Mouse (Mus musculus) stomach, postnatal 0 days (tissue): ENCODE results near the gene Pde2a. TPM values are rescaled to one million over a fixed set of nuclear protein-coding genes. Genes with fewer than 3 reads are reported as not detected.
A peak's percentile ranks its signal among the peaks of the same experiment; 100 is the strongest.

Experiments used
- ATAC-seq: fragments of 200-750 bp; cut with Nextera tagmentation; 2 replicates; pipeline ENCODE4 v1.8.0; 2017; ENCODE audit not compliant: low FRiP score, low TSS enrichment
- DNase-seq: peaks from one replicate; pipeline ENCODE4 v3.0.0-alpha.2; 2016; ENCODE audit warnings: low spot score
- H3K27ac ChIP-seq: fragments of 300-500 bp; sonication (generic); replicated peaks from 2 replicates; pipeline ENCODE4 v1.5.1; 2014; ENCODE audit warnings: mild to moderate bottlenecking, control low read depth
- H3K27me3 ChIP-seq: fragments of 300-500 bp; sonication (generic); 2 replicates; pipeline ENCODE4 v1.6.1; 2014; ENCODE audit warnings: low read length; ENCODE audit not compliant: control insufficient read depth, insufficient read depth
- H3K36me3 ChIP-seq: fragments of 300-500 bp; sonication (generic); 2 replicates; pipeline ENCODE4 v1.6.1; 2014; ENCODE audit warnings: low read length, mixed read lengths; ENCODE audit not compliant: control insufficient read depth, insufficient read depth
- H3K4me1 ChIP-seq: fragments of 300-500 bp; sonication (generic); replicated peaks from 2 replicates; pipeline ENCODE4 v1.6.1; 2014; ENCODE audit warnings: antibody characterized with exemption; ENCODE audit not compliant: control insufficient read depth, insufficient read depth
- H3K4me2 ChIP-seq: fragments of 300-500 bp; sonication (generic); replicated peaks from 2 replicates; pipeline ENCODE4 v1.6.1; 2014; ENCODE audit warnings: low read depth, mild to moderate bottlenecking, control low read depth, moderate library complexity
- H3K4me3 ChIP-seq: fragments of 300-500 bp; sonication (generic); 2 replicates; pipeline ENCODE4 v1.5.1; 2014; ENCODE audit warnings: low read depth, low read length, control low read depth
- H3K9ac ChIP-seq: fragments of 300-500 bp; sonication (generic); 2 replicates; pipeline ENCODE4 v1.6.1; 2014; ENCODE audit warnings: mild to moderate bottlenecking, low read length, control low read depth, mixed read lengths
- H3K9me3 ChIP-seq: fragments of 300-500 bp; sonication (generic); 2 replicates; pipeline ENCODE4 v1.6.1; 2016; ENCODE audit warnings: low read length; ENCODE audit not compliant: control insufficient read depth
- CTCF ChIP-seq: IDR thresholded peaks from 2 replicates; pipeline ENCODE4 v1.5.1; 2016; ENCODE audit warnings: antibody characterized with exemption, low read depth, mild to moderate bottlenecking, moderate library complexity
- EP300 ChIP-seq: optimal IDR thresholded peaks from 2 replicates; pipeline ENCODE3; 2016; ENCODE audit warnings: antibody characterized with exemption
- WGBS: fragments of 180-500 bp; shearing (Covaris S2); extraction: QIAGEN DNeasy Blood & Tissue Kit; methylation state at CpG from one replicate; pipeline ENCODE4 v1.1.7; 2014; 5-methylcytosine and 5-hydroxymethylcytosine counted together
- polyA plus RNA-seq: library from polyadenylated mRNA; unstranded; fragments of >200 nt; fragmentation: Nextera tagmentation; extraction: Ambion mirVana; gene quantifications from 2 replicates; pipeline ENCODE4 v1.2.1, GENCODE M21; 2015

Pde2a gene
- polyA plus RNA-seq, 1 experiment from 2014 or later: 9.2 TPM

DNA sequence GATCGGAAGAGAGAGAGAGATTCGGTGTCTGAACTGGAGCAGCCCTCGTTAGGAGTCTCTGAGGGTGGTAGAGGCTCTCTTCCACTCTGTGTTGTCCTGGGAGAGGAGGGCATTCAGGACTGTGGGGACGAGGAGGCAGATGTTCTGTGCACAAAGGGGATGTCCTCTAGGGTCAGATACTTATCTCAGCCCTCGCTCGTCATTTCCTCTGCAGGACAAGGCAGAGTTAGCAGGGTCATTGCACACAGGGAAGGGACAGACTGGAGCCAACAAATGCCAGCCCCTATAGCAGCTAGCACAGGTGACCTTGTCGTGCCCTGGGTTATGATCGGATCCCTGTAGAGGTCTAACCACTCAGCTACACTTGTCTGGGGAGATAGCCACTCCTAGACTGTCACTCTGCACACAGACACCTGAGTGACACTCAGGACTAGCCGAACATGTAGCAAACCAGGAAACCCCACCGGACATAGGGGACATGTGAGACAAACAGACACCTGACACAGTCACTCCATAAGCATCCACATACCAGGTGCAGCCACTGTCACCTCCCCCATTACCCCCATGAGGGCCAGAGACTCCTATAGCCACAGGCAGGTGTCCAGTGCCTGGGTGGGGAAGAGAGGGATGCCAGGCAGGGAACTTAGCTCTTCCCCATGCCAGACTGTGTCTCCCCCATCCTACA, 38.6 kb downstream of the Pde2a start:
- 69% methylated on average over 10 of the region's 10 CpGs for WGBS
- H3K4me2 ChIP-seq: no peak overlapping the region
- H3K36me3 ChIP-seq: no peaks in the 10 kb centered on the region
- 0 out of 2 replicates have a peak, but pooled peaks cover 1% of the 10 kb centered on the region for H3K4me1 ChIP-seq
- no peak for TF ChIP-seq CTCF
- TF ChIP-seq EP300: no peak
- no peaks in the 10 kb centered on the region for H3K9me3 ChIP-seq
- DNase-seq: no peak
- H3K9ac ChIP-seq: no peak overlapping the region
- no peak for ATAC-seq
- no peak overlapping the region for H3K4me3 ChIP-seq
- H3K27ac ChIP-seq: 0 out of 2 replicates have a peak overlapping the region, but pooled peaks have one; percentile 24
- no peaks in the 10 kb centered on the region for H3K27me3 ChIP-seq

DNA sequence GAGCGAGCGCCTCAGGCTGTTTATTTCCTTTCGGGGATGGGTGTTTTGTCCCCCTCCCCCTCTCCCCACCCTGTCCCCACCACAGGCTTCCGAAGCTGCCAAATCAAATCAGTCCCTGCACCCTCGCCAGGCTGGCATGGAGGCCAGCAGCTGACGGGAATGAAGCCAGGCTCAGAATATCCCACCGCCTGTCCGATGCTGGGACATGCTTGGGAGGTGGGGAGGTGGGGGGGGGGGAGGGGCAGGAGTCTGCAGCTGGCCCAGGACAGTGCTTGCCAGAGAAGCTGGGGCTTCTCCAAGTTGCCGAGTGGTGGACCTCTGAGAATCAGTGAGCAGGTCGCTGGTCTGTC, 39.1 kb downstream of the Pde2a start:
- DNase-seq (no peak), ATAC-seq (no peak)
- no peak overlapping the region for H3K4me3 ChIP-seq
- WGBS: 42% methylated on average over 8 of the region's 10 CpGs
- no peak overlapping the region for H3K9ac ChIP-seq
- 0 out of 2 replicates have a peak, but pooled peaks cover 6% of the 10 kb centered on the region for H3K4me1 ChIP-seq
- TF ChIP-seq CTCF (no peak), EP300 (no peak)
- no peak overlapping the region for H3K27ac ChIP-seq
- H3K9me3 ChIP-seq: no peaks in the 10 kb centered on the region
- H3K36me3 ChIP-seq: no peaks in the 10 kb centered on the region
- no peaks in the 10 kb centered on the region for H3K27me3 ChIP-seq
- no peak overlapping the region for H3K4me2 ChIP-seq

DNA sequence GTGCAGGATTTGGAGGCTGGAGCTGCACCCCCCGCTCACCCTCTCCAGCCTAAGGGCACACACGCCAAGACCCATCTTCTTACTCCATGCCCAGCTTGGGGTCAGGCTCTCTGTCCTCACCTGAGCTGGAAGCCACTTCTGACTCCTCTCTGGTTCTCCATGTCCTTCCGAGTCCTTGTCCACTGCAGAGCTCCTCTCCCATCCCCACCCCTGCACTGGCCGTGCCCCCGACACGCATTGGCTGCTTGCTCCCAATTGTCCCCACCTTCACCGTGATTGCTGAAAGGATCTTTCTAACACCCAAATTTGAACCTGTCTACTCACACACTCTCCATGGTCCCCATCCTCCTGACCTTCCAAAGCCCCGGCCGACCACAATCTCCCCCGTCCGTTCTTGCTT, 40.1 kb downstream of the Pde2a start:
- no peaks in the 10 kb centered on the region for H3K27me3 ChIP-seq
- 74% methylated on average over 11 of the region's 11 CpGs for WGBS

DNA sequence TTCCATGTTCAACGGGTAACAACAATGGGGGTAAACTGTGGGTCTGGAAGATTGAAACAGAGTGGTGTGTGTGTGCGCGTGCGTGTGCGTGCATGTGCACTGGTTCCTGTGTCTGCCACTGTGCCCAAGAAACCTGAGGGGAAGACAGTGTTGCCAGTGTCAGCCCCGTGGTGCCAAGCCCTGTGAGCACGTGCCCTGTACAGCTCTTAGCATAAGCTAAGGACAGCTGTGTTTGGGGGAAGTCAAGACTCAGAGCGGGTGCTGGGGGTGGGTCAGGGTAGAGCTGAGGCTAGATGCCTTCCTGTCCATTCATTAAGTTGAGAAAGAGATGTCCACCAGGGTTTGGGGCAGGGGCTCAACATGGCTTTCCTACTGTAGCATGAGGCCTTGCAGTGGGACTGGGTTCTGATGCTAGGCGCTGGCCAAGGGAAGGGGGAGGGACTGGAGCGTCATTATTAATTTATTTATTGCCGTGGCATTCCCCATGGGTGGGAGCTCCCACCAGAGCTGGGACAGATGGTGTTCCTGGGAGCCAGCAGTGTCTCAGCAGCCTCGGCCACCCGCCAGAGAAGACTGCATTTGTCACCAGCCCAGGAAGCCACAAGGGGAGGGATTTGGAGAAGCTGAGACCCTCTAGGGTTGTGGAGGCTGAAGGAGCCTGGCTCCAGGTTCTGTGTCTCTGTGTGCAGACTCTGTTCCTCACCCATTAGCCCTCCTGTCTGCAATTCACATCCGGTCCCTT, 41.0 kb downstream of the Pde2a start:
- Histone ChIP-seq H3K4me2 (no peak overlapping the region), H3K27me3 (no peaks in the 10 kb centered on the region), H3K9ac (no peak overlapping the region), H3K27ac (no peak overlapping the region), H3K9me3 (no peaks in the 10 kb centered on the region), H3K4me1 (0 out of 2 replicates have a peak, but pooled peaks cover 6% of the 10 kb centered on the region), H3K4me3 (no peak overlapping the region), H3K36me3 (no peaks in the 10 kb centered on the region)
- no peak for TF ChIP-seq CTCF
- TF ChIP-seq EP300: no peak
- no peak for DNase-seq
- WGBS: 65% methylated on average over 14 of the region's 14 CpGs
- no peak for ATAC-seq

More for the DNA sequence above, 40.1 kb downstream of the Pde2a start:
- DNase-seq (no peak), ATAC-seq (no peak)
- Histone ChIP-seq H3K27ac (no peak overlapping the region), H3K4me2 (no peak overlapping the region), H3K4me3 (no peak overlapping the region), H3K9ac (no peak overlapping the region), H3K4me1 (0 out of 2 replicates have a peak, but pooled peaks cover 6% of the 10 kb centered on the region), H3K9me3 (no peaks in the 10 kb centered on the region), H3K36me3 (no peaks in the 10 kb centered on the region)
- TF ChIP-seq EP300 (no peak), CTCF (no peak)

DNA sequence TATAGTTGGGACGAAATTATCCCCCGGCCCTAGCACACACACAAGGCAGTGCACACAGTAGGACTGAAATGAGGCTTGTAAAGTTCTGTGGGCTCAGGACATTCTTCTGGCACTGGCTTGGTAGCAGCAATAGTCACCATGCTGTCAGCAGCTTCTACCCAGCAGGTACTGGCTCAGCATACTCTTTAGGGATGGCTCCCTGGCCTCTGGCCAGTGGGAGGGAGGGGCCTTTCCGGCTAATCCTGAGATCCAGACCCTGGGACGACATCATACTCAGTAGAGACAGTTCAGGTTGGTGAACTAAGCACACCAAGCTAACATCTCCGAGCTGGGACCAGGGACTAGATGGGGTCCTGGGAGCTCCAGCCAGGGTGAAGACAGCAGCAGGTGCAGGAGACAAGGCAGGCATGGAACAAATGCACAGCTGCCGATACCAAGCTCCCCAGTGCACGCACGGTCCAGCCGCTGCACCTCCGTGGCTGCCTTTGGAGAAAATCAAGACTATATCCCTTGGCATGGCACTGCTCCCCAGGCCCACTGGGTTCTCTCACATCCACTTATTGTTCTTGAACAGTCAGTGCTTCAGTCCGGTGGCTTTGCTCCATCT, 42.3 kb downstream of the Pde2a start:
- DNase-seq: no peak
- TF ChIP-seq EP300: no peak
- TF ChIP-seq CTCF: no peak
- H3K4me1 ChIP-seq: 0 out of 2 replicates have a peak, but pooled peaks cover 6% of the 10 kb centered on the region
- H3K27ac ChIP-seq: no peak overlapping the region
- H3K4me3 ChIP-seq: no peak overlapping the region
- H3K9me3 ChIP-seq: no peaks in the 10 kb centered on the region
- H3K36me3 ChIP-seq: no peaks in the 10 kb centered on the region
- H3K4me2 ChIP-seq: no peak overlapping the region
- H3K9ac ChIP-seq: no peak overlapping the region
- no peaks in the 10 kb centered on the region for H3K27me3 ChIP-seq
- ATAC-seq: no peak
- WGBS: 76% methylated on average over 11 of the region's 11 CpGs

DNA sequence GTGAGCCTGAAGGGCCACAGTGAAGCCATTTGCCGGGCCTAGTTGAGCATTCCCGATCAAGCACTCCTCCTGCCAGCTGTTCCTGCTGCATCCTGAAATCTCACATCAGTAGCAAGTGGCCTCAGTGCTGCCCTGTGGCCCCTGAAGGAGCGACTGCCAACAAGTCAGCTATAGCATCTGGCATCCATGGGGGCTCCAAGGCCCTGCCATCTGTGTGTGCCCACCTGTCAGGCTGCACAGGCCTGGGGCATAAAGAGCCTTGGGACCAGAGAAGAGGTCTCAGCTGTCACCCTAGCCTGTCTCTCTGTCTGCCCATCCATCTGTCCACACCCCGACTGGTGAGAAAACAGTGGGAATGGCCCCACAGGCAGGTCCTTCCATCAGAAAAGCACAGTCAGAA, 43.4 kb downstream of the Pde2a start:
- Histone ChIP-seq H3K4me2 (no peak overlapping the region), H3K27ac (peak overlapping the region; percentile 35; the same call in 1 of the 2 replicates), H3K4me1 (0 out of 2 replicates have a peak, but pooled peaks cover 6% of the 10 kb centered on the region), H3K27me3 (no peaks in the 10 kb centered on the region), H3K4me3 (no peak overlapping the region), H3K36me3 (no peaks in the 10 kb centered on the region), H3K9me3 (no peaks in the 10 kb centered on the region), H3K9ac (no peak overlapping the region)
- DNase-seq (no peak), ATAC-seq (no peak)
- TF ChIP-seq CTCF (no peak), EP300 (no peak)
- WGBS: 64% methylated on average over 4 of the region's 4 CpGs
